Comparison of ENCODE assay signal across 16 mouse cellular contexts in genomic region chr5:107545927-107546326, GRCm38 (mm10). TPM values are rescaled to one million over a fixed set of nuclear protein-coding genes. Genes with fewer than 3 reads are reported as not detected.
DNase-seq lines count a peak whose midpoint lies in the region; ATAC-seq lines count a peak whose summit lies in the region.
"Had no signal": no experiment of that assay in that cellular context is flagged by ENCODE, and none has a peak within 500 bp of the region (broad histone marks: within the 10 kb centered on the region; RNA-seq: fewer than 3 reads in every experiment).

No protein-coding gene starts in this region.

- peak; percentile 53 for DNase-seq in heart, adult 11 months
- DNase-seq in heart, adult 18-20 months: no peak
- peak; percentile 11 for DNase-seq in thymus, postnatal 4 days
- DNase-seq in thymus, postnatal 36 days: no peak
- no peak for DNase-seq in embryo, embryonic 10 days (ENCODE audit: low spot score)
- DNase-seq in gastrocnemius, postnatal 14 days: no peak
- DNase-seq in spleen, adult 12 weeks (ENCODE audit: low spot score): no peak
- DNase-seq: adrenal gland, adult 2 months; cerebellum, adult 2 months; embryo, embryonic 11 days; forebrain, postnatal 0 days; kidney, adult 18-20 months; kidney, postnatal 10 days had no signal

- intact Hi-C loops in gastrocnemius, postnatal 14 days (cut with DNase I; ENCODE audit: low total_unique reads): no loop called here

- ATAC-seq in megakaryocyte, adult 5-6 weeks (ENCODE audit: poor library complexity, severe bottlenecking): peak; percentile 66
- ATAC-seq: forebrain, postnatal 0 days had no signal

RNA-seq across cellular contexts. Expression of gene 1700028K03Rik, which starts 11.4 kb away (rescaled TPM):
- total RNA-seq in heart, adult 18-20 months (2021): not detected
- not detected in 2 replicates for total RNA-seq in megakaryocyte, adult 5-6 weeks (2015)
- total RNA-seq in megakaryocyte, adult 5-6 weeks (2017): not detected in 2 replicates
- total RNA-seq in gastrocnemius, postnatal 14 days (2021): not detected
- total RNA-seq: adrenal gland, adult 2 months; heart, postnatal 25 days had no signal

RNA-seq across cellular contexts. Expression of gene Gm42669, which starts 38.5 kb away (rescaled TPM):
- not detected for total RNA-seq in heart, adult 18-20 months (2021)
- not detected in 2 replicates for total RNA-seq in megakaryocyte, adult 5-6 weeks (2015)
- total RNA-seq in megakaryocyte, adult 5-6 weeks (2017): 0.04 TPM in 1 of 2 replicates, not detected in the other
- not detected for total RNA-seq in gastrocnemius, postnatal 14 days (2021)
- total RNA-seq: adrenal gland, adult 2 months; gastrocnemius, adult 18-20 months had no signal

RNA-seq across cellular contexts. Expression of gene Rpap2, which starts 51.2 kb away (rescaled TPM):
- 1 to 10 TPM; 6.8 to 9.6 TPM for total RNA-seq in heart, adult 18-20 months (2021)
- 8.2 and 10.1 TPM in 2 replicates for total RNA-seq in megakaryocyte, adult 5-6 weeks (2015)
- total RNA-seq in megakaryocyte, adult 5-6 weeks (2017): 9.9 and 11.7 TPM in 2 replicates
- 10 to 100 TPM in 1 of 2 experiments, 1 to 10 TPM in 1; 9.1 to 10.6 TPM for total RNA-seq in gastrocnemius, postnatal 14 days (2021)

RNA-seq across cellular contexts. Expression of gene Glmn, which starts 51.8 kb away (rescaled TPM):
- total RNA-seq in heart, adult 18-20 months (2021): 1 to 10 TPM; 3.8 to 4.2 TPM
- total RNA-seq in megakaryocyte, adult 5-6 weeks (2015): 6.0 and 6.6 TPM in 2 replicates
- 2.8 and 3.9 TPM in 2 replicates for total RNA-seq in megakaryocyte, adult 5-6 weeks (2017)
- total RNA-seq in gastrocnemius, postnatal 14 days (2021): 1 to 10 TPM; 5.5 to 6.1 TPM

Comparison
In these comparisons a context has a peak if more than half of its experiments do, and no peak if none do; other contexts are left out.
1. DNase-seq: peak in heart, adult 11 months (single experiment) and thymus, postnatal 4 days (single experiment); none in heart, adult 18-20 months (0 of 2), thymus, postnatal 36 days (0 of 2), embryo, embryonic 10 days (single experiment), gastrocnemius, postnatal 14 days (single experiment) and spleen, adult 12 weeks (single experiment).